Mouse (Mus musculus): ENCODE measurements around the gene Rnf169.

DNA sequence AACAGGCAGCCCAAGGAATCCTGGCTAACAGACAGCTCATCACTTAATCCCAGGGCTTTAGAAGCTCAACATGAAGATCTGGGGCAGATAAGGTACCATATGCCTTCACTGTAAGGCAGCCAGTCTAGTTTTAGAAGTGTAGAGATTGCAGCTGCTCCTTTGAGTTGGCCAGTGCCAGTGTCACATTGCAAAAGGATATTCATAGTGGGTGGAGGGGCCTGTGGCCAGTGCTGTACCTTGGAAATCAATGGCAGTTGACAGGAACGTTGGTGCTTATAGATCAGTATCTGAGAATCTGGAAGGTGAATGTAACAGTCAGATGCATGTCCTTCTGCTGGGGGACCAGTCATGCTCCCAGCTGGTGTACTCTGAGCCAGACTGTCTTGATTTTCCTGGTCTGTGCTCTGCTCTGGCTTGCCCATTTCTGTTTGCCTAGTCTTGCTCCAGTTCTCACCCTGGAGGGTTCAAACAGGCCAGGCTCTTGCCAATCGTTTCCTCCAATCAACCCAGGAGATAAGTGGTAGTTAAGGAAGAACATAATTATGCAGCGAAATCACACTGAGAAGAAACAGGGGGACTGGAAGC lies 75.7 kb downstream of the Rnf169 start:
- TF ChIP-seq CTCF (IDR thresholded peaks at IDR 0.05; ENCODE audit: low read depth) = no peak
- TF ChIP-seq EP300 (optimal IDR thresholded peaks at IDR 0.05) = no peak

All from stomach, postnatal 0 days (tissue).